Mouse (Mus musculus) heart, embryonic 11.5 days (tissue): Measurements from ENCODE around the gene 1700123L14Rik. TPM values are rescaled to one million over a fixed set of nuclear protein-coding genes. Genes with fewer than 3 reads are reported as not detected.

Experiments used
- ATAC-seq: fragments of 200-750 bp; cut with Nextera tagmentation; replicated peaks from 2 replicates; pipeline ENCODE4 v1.8.0; 2017; ENCODE audit warnings: moderate library complexity; ENCODE audit not compliant: insufficient number of reproducible peaks, low FRiP score, low TSS enrichment
- H3K27ac ChIP-seq: fragments of 300-500 bp; sonication (generic); 2 replicates; pipeline ENCODE4 v1.5.1; 2014; ENCODE audit warnings: mild to moderate bottlenecking, low read depth, low read length
- H3K27me3 ChIP-seq: fragments of 300-500 bp; sonication (generic); 2 replicates; pipeline ENCODE4 v1.6.1; 2014; ENCODE audit warnings: mild to moderate bottlenecking, low read length, mixed read lengths; ENCODE audit not compliant: control insufficient read depth, insufficient read depth
- H3K36me3 ChIP-seq: fragments of 300-500 bp; sonication (generic); 2 replicates; pipeline ENCODE4 v1.6.1; 2014; ENCODE audit warnings: mild to moderate bottlenecking, low read length, moderate library complexity, mixed read lengths; ENCODE audit not compliant: control insufficient read depth, insufficient read depth
- H3K4me1 ChIP-seq: fragments of 300-500 bp; sonication (generic); 2 replicates; pipeline ENCODE4 v1.6.1; 2014; ENCODE audit warnings: low read length; ENCODE audit not compliant: control insufficient read depth, insufficient read depth
- H3K4me2 ChIP-seq: fragments of 300-500 bp; sonication (generic); 2 replicates; pipeline ENCODE4 v1.6.1; 2014; ENCODE audit warnings: mild to moderate bottlenecking, moderate library complexity
- H3K4me3 ChIP-seq: fragments of 300-500 bp; sonication (generic); 2 replicates; pipeline ENCODE4 v1.5.1; 2014; ENCODE audit warnings: low read depth, low read length
- H3K9ac ChIP-seq: fragments of 300-500 bp; sonication (generic); 2 replicates; pipeline ENCODE4 v1.6.1; 2014; ENCODE audit warnings: mild to moderate bottlenecking, low read depth, low read length, moderate library complexity
- H3K9me3 ChIP-seq: fragments of 300-500 bp; sonication (generic); replicated peaks from 2 replicates; pipeline ENCODE4 v1.6.1; 2016; ENCODE audit warnings: low read length; ENCODE audit not compliant: control insufficient read depth
- WGBS: fragments of 180-500 bp; shearing (Covaris S2); extraction: QIAGEN DNeasy Blood & Tissue Kit; methylation state at CpG from one replicate; pipeline ENCODE4 v1.1.7; 2014; ENCODE audit not compliant: insufficient replicate concordance; 5-methylcytosine and 5-hydroxymethylcytosine counted together
- polyA plus RNA-seq: library from polyadenylated mRNA; unstranded; fragments of >200 nt; fragmentation: Nextera tagmentation; extraction: Ambion mirVana; gene quantifications from 2 replicates; pipeline ENCODE4 v1.2.1, GENCODE M21; 2014

Gene 1700123L14Rik
- polyA plus RNA-seq, 1 experiment from 2014 or later, result not detected

DNA sequence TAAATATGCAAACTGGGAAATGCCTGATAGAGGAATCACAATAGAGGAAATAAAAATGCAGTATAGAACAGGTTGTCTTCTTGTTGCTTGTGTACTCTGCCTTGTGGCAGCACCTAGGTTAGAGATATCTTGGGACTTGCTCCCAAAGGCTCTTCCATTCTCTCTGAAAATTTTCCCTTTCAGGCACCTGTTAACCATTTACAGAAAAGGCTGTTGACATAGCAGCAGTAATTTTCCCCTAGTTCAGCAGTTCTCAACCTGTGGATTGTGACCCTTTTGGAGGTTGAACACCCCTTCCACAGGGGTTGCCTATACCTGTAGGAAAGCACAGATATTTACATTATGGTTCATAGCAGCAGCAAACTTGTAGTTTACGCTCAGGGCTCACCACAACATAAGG is 22.7 kb downstream of the 1700123L14Rik start:
- H3K4me3 ChIP-seq, result no peak overlapping the region

GRCm38 (mm10) chr6:96116534-96117272 is 49.3 kb downstream of the 1700123L14Rik start:
- H3K4me2 ChIP-seq, result peak overlapping the region; percentile 97
- H3K4me1 ChIP-seq, result no peaks in the 10 kb centered on the region
- H3K9ac ChIP-seq, result peak overlapping the region; percentile 72
- no peak; the same call in 1 of the 2 replicates for ATAC-seq
- WGBS, result 1% methylated on average over 32 of the region's 32 CpGs
- no peaks in the 10 kb centered on the region for H3K9me3 ChIP-seq
- no peaks in the 10 kb centered on the region for H3K36me3 ChIP-seq
- H3K27ac ChIP-seq, result no peak overlapping the region
- H3K4me3 ChIP-seq, result peak overlapping the region; percentile 63
- H3K27me3 ChIP-seq, result no peaks in the 10 kb centered on the region

More for the DNA sequence above, 22.7 kb downstream of the 1700123L14Rik start:
- 94% methylated on average over 1 of the region's 1 CpGs for WGBS
- H3K36me3 ChIP-seq, result no peaks in the 10 kb centered on the region
- H3K9me3 ChIP-seq, result no peaks in the 10 kb centered on the region
- H3K27me3 ChIP-seq, result no peaks in the 10 kb centered on the region
- no peak overlapping the region for H3K4me2 ChIP-seq
- H3K27ac ChIP-seq, result no peak overlapping the region
- no peak for ATAC-seq
- H3K4me1 ChIP-seq, result no peaks in the 10 kb centered on the region
- no peak overlapping the region for H3K9ac ChIP-seq

DNA sequence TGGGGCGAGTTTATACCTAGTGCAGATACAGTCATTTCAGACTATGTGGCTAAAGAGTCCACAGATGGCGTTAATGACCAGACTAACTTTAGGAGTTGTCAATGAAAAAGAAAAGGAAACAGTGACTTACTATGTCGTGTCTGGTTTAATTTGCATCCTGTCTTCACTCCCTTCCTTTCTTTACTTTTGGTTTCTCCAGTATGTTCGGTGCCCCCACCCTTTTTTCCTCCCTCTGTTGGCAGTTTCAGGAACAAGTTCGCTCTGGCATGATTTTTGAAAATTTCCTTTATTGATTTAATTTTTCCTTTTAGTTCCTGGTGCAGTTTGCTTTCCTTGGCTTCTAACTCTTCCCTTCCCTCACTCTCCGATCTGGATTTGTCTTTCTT is 49.9 kb downstream of the 1700123L14Rik start:
- Histone ChIP-seq H3K36me3 (no peaks in the 10 kb centered on the region), H3K27ac (no peak overlapping the region), H3K9me3 (no peaks in the 10 kb centered on the region), H3K4me2 (peak overlapping the region; percentile 97), H3K27me3 (no peaks in the 10 kb centered on the region), H3K4me1 (no peaks in the 10 kb centered on the region), H3K9ac (peak overlapping the region; percentile 72), H3K4me3 (peak overlapping the region; percentile 63)
- 10% methylated on average over 6 of the region's 6 CpGs for WGBS
- ATAC-seq, result no peak

Other genes starting within 250 kb of the 1700123L14Rik start
- gene Fam19a1, start 53.1 kb downstream of the 1700123L14Rik start, polyA plus RNA-seq, result 0.48 and 0.50 TPM in 2 replicates